Mouse (Mus musculus): ENCODE results near the gene Lhx2. TPM values are rescaled to one million over a fixed set of nuclear protein-coding genes. Genes with fewer than 3 reads are reported as not detected.

Gene Lhx2
- polyA plus RNA-seq, 1 experiment from 2014 or later: 29.0 TPM

DNA sequence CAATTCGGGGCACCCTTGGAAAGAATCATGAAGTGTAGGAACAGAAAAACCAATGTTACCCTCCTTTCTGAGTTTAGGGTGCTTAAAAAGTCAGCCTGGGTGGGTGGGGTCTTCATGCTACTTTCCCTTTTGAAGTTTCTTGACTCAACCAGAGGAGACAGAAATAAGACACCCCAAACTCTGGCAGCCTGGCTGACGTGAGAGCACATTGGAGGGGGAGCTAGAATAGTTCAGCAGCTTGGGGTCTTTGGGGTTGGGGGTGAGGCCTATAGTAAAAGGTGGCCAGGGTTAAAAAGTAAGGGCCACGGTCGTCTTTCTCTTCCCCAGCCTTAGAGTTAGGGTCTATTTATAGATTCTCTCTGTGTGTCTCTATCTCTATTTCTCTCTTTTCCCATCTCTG lies 14.6 kb downstream of the Lhx2 start:
- peaks cover 45% of the 10 kb centered on the region for H3K27me3 ChIP-seq (ENCODE audit: control insufficient read depth, insufficient read depth, low read length)
- peak overlapping the region; percentile 89 for H3K4me2 ChIP-seq (ENCODE audit: low read depth, severe bottlenecking)
- 18% methylated on average over 4 of the region's 4 CpGs for WGBS
- H3K9ac ChIP-seq (ENCODE audit: low read length): peak overlapping the region; percentile 86
- no peak for ATAC-seq (ENCODE audit: insufficient number of reproducible peaks, low FRiP score, low TSS enrichment, low read depth)
- no peaks in the 10 kb centered on the region for H3K9me3 ChIP-seq (ENCODE audit: control insufficient read depth, low read length)
- H3K4me1 ChIP-seq (ENCODE audit: control insufficient read depth, insufficient read depth, low read length): peaks cover 36% of the 10 kb centered on the region
- no peaks in the 10 kb centered on the region for H3K36me3 ChIP-seq (ENCODE audit: control insufficient read depth, insufficient read depth, low read length)
- H3K4me3 ChIP-seq (ENCODE audit: low read depth, low read length): peak overlapping the region; percentile 63
- no peak for DNase-seq (ENCODE audit: low spot score)
- no peak overlapping the region for H3K27ac ChIP-seq (replicated peaks; ENCODE audit: low read depth, low read length)

DNA sequence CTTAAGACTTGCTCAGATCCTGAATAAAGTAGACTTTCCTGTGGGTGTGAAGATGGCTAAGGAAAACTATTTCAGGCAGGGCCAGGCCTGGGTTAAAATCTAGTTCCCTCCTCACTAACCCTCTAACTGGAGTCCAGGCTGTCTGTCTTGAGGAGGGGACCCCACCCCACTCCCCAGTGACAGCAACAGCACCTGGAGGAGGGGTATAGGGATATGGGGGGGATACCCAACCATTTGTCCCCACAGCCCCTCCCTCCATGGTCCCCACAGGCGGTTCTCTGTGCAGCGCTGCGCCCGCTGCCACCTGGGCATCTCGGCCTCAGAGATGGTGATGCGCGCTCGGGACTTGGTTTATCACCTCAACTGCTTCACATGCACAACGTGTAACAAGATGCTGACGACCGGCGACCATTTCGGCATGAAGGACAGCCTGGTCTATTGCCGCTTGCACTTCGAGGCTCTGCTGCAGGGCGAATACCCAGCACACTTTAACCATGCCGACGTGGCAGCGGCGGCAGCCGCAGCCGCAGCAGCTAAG lies 15.2 kb downstream of the Lhx2 start:
- peaks cover 44% of the 10 kb centered on the region for H3K27me3 ChIP-seq (ENCODE audit: control insufficient read depth, insufficient read depth, low read length)
- WGBS: 2% methylated on average over 22 of the region's 22 CpGs
- H3K4me1 ChIP-seq (ENCODE audit: control insufficient read depth, insufficient read depth, low read length): peaks cover 37% of the 10 kb centered on the region
- no peak for ATAC-seq (ENCODE audit: insufficient number of reproducible peaks, low FRiP score, low TSS enrichment, low read depth)
- H3K9me3 ChIP-seq (ENCODE audit: control insufficient read depth, low read length): no peaks in the 10 kb centered on the region
- H3K27ac ChIP-seq (replicated peaks; ENCODE audit: low read depth, low read length): no peak overlapping the region
- no peaks in the 10 kb centered on the region for H3K36me3 ChIP-seq (ENCODE audit: control insufficient read depth, insufficient read depth, low read length)
- H3K9ac ChIP-seq (ENCODE audit: low read length): peak overlapping the region; percentile 44
- H3K4me3 ChIP-seq (ENCODE audit: low read depth, low read length): peak overlapping the region; percentile 63
- peak overlapping the region; percentile 89 for H3K4me2 ChIP-seq (ENCODE audit: low read depth, severe bottlenecking)
- DNase-seq (ENCODE audit: low spot score): no peak

DNA sequence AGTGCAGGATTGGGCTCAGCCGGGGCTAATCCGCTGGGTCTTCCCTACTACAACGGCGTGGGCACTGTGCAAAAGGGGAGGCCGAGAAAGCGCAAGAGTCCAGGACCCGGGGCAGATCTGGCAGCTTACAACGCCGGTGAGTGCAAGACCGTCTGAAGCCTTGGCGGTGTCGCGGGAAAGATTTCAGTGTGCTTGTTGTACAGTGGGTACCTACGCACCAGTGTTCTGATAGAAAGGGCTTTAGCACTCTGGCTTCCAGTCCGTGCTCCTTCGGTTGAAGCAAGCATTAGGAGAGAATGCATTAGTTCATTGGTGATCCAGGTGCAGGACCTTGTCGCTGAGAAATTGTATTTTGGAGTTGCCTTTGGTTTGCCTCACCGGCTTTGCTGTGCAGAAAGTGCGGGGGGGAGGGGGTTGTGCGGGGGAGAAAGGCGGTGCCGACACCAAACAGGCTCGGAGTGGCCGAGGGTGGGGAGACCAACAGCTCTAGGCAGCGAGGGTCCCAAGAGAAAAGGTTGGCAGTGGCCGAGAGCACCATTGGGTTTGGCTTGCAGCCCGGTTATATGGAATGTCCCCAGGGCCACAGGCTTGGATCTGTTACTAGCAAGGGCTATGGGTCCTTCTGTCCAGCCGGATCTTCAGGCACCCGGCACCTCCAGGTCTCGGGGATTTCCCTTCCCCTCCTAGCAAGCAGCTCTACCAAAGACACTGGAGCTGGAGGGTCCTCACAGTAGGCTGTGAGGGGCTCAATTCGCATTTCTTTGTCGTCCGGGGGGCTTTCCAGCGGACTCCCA lies 15.8 kb downstream of the Lhx2 start:
- peak overlapping the region; percentile 57; the same call in 1 of the 2 replicates for H3K27ac ChIP-seq (replicated peaks; ENCODE audit: low read depth, low read length)
- WGBS: under 1% methylated on average over 34 of the region's 34 CpGs

DNA sequence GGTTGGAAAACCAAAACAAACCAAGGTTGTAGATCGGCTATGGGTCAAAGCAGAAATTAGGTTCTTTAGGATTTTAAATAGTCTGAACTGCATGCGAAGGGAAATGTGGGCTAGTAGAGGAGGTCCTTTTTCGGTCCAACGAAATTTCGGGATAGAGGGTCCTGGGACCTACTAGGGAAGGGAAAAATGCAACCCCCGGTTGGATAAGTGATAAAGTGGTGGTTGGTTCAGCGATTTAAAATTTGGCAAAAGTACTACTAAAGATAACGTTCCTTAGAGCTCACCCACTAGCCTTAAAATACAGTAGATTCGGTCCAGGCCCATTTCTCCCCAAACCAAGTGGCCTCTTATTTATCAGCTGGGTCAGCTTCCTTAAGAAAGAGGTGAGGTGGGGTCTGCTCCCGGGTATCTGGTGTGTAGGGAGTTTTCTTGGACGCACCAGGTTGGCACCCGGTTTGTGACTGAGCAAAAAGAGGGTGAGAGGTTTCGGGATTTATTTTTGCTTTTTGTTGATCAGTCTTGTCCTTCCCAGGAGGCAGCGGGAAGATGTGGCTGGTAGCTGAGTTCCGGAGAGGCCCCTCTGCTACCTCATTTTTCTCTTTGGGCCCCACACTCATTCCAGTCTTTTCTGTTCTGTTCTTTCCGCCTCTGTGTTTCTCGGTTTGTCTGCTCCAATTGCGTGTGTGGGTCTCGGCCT lies 16.8 kb downstream of the Lhx2 start:
- 2% methylated on average over 19 of the region's 19 CpGs for WGBS
- Histone ChIP-seq H3K9ac (ENCODE audit: low read length) (peak overlapping the region; percentile 47), H3K4me3 (ENCODE audit: low read depth, low read length) (peak overlapping the region; percentile 63), H3K9me3 (ENCODE audit: control insufficient read depth, low read length) (no peaks in the 10 kb centered on the region), H3K27ac (replicated peaks; ENCODE audit: low read depth, low read length) (peak overlapping the region; percentile 49; the same call in 1 of the 2 replicates), H3K4me1 (ENCODE audit: control insufficient read depth, insufficient read depth, low read length) (peaks cover 30% of the 10 kb centered on the region), H3K4me2 (ENCODE audit: low read depth, severe bottlenecking) (peak overlapping the region; percentile 89), H3K27me3 (ENCODE audit: control insufficient read depth, insufficient read depth, low read length) (peaks cover 37% of the 10 kb centered on the region), H3K36me3 (ENCODE audit: control insufficient read depth, insufficient read depth, low read length) (no peaks in the 10 kb centered on the region)
- DNase-seq (ENCODE audit: low spot score): no peak
- no peak for ATAC-seq (ENCODE audit: insufficient number of reproducible peaks, low FRiP score, low TSS enrichment, low read depth)

More for the DNA sequence above, 15.8 kb downstream of the Lhx2 start:
- ATAC-seq (ENCODE audit: insufficient number of reproducible peaks, low FRiP score, low TSS enrichment, low read depth) (no peak), DNase-seq (ENCODE audit: low spot score) (peak; percentile 73)
- Histone ChIP-seq H3K36me3 (ENCODE audit: control insufficient read depth, insufficient read depth, low read length) (no peaks in the 10 kb centered on the region), H3K4me2 (ENCODE audit: low read depth, severe bottlenecking) (peak overlapping the region; percentile 89), H3K9ac (ENCODE audit: low read length) (peak overlapping the region; percentile 44), H3K27me3 (ENCODE audit: control insufficient read depth, insufficient read depth, low read length) (peaks cover 40% of the 10 kb centered on the region), H3K9me3 (ENCODE audit: control insufficient read depth, low read length) (no peaks in the 10 kb centered on the region), H3K4me3 (ENCODE audit: low read depth, low read length) (peak overlapping the region; percentile 63), H3K4me1 (ENCODE audit: control insufficient read depth, insufficient read depth, low read length) (peaks cover 37% of the 10 kb centered on the region)

- H3K27me3 ChIP-seq (ENCODE audit: control insufficient read depth, insufficient read depth, low read length): peaks cover 34% of the 10 kb centered on the region
Observed at GRCm38 (mm10) chr2:38356428-38357260, 17.6 kb downstream of the Lhx2 start.

DNA sequence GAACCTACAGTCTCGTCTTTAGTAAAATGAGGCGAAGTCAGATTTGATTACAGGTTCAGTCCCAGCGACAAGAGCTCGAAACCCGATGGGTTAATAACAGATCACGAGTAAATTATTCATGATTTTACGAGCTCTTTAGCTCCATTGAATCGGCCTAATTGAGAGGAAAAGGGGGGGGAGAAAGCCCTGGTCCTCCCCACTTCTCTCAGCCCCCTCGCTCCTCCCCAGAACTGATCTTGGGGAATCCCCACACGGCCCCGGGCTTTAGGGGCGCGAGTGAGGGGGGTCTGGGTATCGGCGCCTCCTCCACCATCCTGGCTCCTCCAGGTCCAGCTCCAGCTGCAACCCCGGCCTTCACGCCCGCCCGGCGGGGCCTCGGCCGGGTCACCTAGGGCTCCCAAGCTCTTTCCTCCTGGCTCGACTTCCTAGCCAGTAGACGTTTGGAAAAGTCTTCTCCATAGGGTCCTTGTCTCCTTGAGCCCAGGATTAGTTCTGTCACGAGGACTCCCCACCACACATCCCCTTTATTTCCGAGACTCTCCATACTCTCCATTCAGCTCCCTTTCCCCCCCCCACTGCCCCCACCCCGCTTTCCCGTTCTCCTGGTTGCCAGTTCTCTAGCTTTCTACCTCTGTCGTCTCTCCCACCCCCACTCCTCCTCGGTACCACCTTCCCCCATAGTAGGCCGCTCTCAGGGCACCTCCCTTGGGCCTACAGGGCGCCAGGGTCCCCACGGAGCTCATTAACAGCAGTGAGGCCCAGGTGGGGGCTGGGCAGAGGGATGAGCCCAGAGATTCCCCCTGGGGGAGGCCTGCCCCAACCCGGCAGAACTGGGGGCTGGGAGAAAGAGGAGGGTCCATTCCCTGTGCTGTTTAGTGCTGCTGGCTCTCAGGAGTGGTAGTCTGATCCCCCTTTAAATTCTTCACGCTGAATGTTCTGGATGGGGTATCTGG lies 18.5 kb downstream of the Lhx2 start:
- Histone ChIP-seq H3K27ac (replicated peaks; ENCODE audit: low read depth, low read length) (no peak overlapping the region), H3K9me3 (ENCODE audit: control insufficient read depth, low read length) (no peaks in the 10 kb centered on the region), H3K4me1 (ENCODE audit: control insufficient read depth, insufficient read depth, low read length) (peaks cover 30% of the 10 kb centered on the region), H3K4me2 (ENCODE audit: low read depth, severe bottlenecking) (peak overlapping the region; percentile 89), H3K4me3 (ENCODE audit: low read depth, low read length) (peak overlapping the region; percentile 63), H3K36me3 (ENCODE audit: control insufficient read depth, insufficient read depth, low read length) (no peaks in the 10 kb centered on the region; the same call in 1 of the 2 replicates), H3K9ac (ENCODE audit: low read length) (peak overlapping the region; percentile 51; the same call in 1 of the 2 replicates), H3K27me3 (ENCODE audit: control insufficient read depth, insufficient read depth, low read length) (peaks cover 29% of the 10 kb centered on the region)
- DNase-seq (ENCODE audit: low spot score) (peak; percentile 58), ATAC-seq (ENCODE audit: insufficient number of reproducible peaks, low FRiP score, low TSS enrichment, low read depth) (peak; percentile 40; the same call in 1 of the 2 replicates)
- WGBS: 2% methylated on average over 35 of the region's 35 CpGs

More at GRCm38 (mm10) chr2:38356428-38357260, 17.6 kb downstream of the Lhx2 start:
- no peaks in the 10 kb centered on the region for H3K9me3 ChIP-seq (ENCODE audit: control insufficient read depth, low read length)
- peak overlapping the region; percentile 47 for H3K9ac ChIP-seq (ENCODE audit: low read length)
- peak; percentile 71 for DNase-seq (ENCODE audit: low spot score)
- H3K4me3 ChIP-seq (ENCODE audit: low read depth, low read length): peak overlapping the region; percentile 63
- H3K27ac ChIP-seq (replicated peaks; ENCODE audit: low read depth, low read length): peak overlapping the region; percentile 49; the same call in 1 of the 2 replicates
- WGBS: under 1% methylated on average over 53 of the region's 53 CpGs
- peaks cover 30% of the 10 kb centered on the region for H3K4me1 ChIP-seq (ENCODE audit: control insufficient read depth, insufficient read depth, low read length)
- no peak for ATAC-seq (ENCODE audit: insufficient number of reproducible peaks, low FRiP score, low TSS enrichment, low read depth)
- no peaks in the 10 kb centered on the region for H3K36me3 ChIP-seq (ENCODE audit: control insufficient read depth, insufficient read depth, low read length)
- H3K4me2 ChIP-seq (ENCODE audit: low read depth, severe bottlenecking): peak overlapping the region; percentile 89

- WGBS: 11% methylated on average over 3 of the region's 3 CpGs
- no peak overlapping the region for H3K4me2 ChIP-seq (ENCODE audit: low read depth, severe bottlenecking)
Observed at GRCm38 (mm10) chr2:38358611-38359010, 19.5 kb downstream of the Lhx2 start.

More at GRCm38 (mm10) chr2:38358611-38359010, 19.5 kb downstream of the Lhx2 start:
- Histone ChIP-seq H3K4me1 (ENCODE audit: control insufficient read depth, insufficient read depth, low read length) (peaks cover 27% of the 10 kb centered on the region), H3K9me3 (ENCODE audit: control insufficient read depth, low read length) (no peaks in the 10 kb centered on the region), H3K4me3 (ENCODE audit: low read depth, low read length) (no peak overlapping the region), H3K27me3 (ENCODE audit: control insufficient read depth, insufficient read depth, low read length) (peaks cover 23% of the 10 kb centered on the region), H3K36me3 (ENCODE audit: control insufficient read depth, insufficient read depth, low read length) (no peaks in the 10 kb centered on the region; the same call in 1 of the 2 replicates), H3K9ac (ENCODE audit: low read length) (no peak overlapping the region), H3K27ac (replicated peaks; ENCODE audit: low read depth, low read length) (no peak overlapping the region)
- DNase-seq (ENCODE audit: low spot score) (peak; percentile 39), ATAC-seq (ENCODE audit: insufficient number of reproducible peaks, low FRiP score, low TSS enrichment, low read depth) (no peak)
